Mouse (Mus musculus) cerebellum, adult 11-12 months (tissue): Measurements from ENCODE around the gene Lefty2.
"Not testable (repeated sequence)": the region's sequence is repeated elsewhere in the genome, so short reads cannot be mapped to it uniquely, and the experiment has no call there.

Source experiments
- DNase-seq: peaks from one replicate; pipeline ENCODE4 v3.0.0; 2022

Lefty2 gene

DNA sequence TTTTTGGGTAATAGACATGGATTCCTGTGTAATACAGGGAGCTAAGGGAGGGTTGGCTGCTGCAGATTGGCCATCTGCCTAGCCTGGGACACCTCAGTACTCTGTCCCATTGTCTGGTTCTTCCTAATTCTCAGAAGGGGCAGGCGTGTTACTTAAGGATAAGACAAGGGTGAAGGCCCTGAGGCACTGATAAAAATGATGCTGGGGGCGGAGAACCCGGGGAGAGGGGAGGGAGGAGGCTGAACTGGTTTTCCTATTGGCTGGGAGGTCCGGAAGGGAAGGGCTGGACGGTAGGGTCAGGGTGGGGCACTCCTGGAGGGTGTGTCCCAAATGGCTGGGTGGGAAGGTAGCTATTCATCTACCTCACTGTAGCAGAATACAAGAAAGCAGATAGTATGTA is 10.0 kb downstream of the Lefty2 start:
- no peak for DNase-seq

DNA sequence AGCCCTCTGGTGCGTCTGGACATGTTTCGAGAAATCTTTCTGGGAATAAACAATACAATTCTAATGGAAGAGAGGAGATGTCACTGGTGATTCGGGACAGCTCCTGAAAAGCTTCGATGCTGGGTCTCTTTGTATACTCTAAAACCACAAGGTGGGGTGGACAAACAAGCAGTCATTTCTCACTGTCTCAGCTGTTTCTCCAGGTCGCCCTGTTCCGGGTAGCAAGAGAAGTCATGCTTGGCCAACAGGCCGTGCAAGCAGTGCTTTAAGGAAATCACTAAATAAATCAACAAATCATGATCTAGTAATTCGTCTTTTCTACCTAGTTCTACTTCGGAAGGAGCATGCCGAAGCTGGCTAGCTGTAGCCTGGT is 10.7 kb downstream of the Lefty2 start:
- no peak for DNase-seq

DNA sequence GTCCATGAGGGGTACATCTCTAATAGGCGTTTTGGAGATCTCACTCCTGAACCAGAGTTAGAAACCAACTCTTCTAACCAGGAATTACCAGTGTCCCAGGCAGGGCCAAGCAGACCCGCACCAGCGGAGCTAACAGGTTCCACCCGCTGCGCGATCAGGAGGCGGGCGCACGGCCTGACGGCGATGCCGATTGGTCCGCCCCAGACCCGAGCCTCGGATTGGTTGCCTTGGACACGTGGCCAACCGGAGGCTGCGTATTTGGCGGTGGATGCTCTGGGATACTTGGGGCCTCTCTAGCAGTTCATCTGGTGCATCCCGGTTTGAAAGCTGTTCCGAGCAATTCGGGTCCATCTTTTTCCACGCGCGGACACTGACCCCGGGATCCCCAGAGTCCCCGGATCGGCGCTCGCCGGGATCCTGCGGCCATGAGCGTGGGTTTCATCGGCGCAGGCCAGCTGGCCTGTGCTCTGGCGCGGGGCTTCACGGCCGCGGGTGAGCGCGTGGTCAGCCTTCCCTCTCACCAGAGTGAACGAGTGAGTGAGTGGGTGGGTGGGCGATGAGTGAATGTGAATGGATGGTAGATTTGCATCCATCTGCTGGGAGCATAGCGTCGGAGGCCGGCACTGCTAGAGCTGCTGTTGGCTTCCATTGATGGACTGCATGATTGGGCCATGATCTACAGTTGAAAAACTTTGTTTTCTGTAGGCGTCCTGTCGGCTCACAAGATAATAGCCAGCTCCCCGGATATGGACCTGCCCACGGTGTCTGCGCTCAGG is 11.3 kb downstream of the Lefty2 start, which contains the start of gene Pycr2:
Gene Pycr2 (plus strand): TSS at position 255 of the 776 bp plus-strand sequence.
- peak; percentile 89 for DNase-seq

DNA sequence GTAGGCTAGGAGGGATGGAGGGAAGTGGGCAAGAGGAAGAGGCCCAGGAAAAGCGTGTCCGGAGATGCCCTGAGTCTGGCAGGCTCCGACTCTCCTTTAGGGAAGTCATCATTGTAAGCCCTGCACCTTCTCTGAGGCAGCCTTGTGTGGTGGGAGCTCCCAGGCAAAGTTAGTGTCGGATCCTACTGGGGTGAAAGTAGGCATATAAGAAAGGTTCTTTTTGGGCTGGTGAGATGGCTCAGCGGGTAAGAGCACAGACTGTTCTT is 11.8 kb downstream of the Lefty2 start:
- no peak for DNase-seq

DNA sequence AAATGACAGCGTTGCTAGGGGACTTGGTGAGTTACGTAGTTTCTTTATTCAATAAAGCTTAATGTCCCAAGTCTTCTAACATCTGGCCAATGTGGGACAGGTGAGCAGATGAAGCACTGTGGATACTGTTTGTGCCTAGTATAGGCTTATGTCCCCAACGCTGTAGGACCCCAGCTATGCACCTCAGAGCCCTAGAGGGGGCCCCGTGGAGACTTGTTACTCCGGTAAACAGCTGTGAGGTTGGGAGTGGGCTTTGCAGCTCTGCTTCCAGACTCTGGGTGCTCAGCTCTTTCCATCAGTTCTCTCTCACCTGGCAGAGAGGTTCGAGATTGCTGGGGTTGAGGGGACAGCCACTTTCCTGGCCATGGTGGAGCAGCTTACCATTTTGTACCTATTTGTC is 12.4 kb downstream of the Lefty2 start:
- DNase-seq: no peak

DNA sequence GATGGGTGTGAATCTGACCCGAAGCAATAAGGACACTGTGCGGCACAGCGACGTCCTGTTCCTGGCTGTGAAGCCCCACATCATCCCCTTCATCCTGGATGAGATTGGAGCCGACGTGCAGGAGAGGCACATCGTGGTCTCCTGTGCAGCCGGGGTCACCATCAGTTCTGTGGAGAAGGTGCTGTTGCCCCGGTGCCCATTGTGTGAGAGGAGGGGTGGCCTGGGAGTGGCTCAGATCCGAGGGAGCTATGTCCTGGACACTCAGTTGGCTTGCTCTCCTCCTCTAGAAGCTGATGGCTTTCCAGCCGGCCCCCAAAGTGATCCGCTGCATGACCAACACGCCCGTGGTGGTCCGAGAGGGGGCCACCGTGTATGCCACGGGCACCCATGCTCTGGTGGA is 13.0 kb downstream of the Lefty2 start:
- DNase-seq: peak; percentile 14

DNA sequence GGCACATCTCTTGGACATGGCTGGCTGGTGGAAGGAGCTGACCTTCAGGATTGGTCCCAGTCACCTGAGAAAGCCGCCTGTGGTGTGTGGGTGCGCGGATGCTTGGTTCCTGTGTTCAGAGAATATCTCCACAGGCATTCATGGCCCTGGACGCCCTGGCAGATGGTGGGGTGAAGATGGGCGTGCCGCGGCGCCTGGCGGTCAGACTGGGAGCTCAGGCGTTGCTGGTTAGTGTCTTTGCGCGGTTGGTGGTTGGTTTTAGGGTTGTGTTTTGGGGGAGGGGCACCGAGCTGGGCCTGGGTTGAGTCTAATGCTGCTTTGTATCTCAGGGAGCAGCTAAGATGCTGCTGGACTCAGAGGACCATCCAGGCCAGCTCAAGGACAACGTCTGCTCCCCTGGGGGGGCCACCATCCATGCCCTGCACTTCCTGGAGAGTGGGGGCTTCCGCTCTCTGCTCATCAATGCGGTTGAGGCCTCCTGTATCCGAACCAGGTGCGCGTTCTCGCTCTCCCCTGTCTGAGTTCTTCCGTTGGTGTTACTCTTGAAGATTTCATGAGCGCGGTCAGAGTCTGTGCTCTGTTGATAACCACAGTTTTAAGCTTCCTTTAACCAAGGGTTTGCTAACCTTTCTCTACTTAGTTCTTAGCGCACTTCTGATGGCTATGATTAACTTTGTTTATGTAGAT is 13.7 kb downstream of the Lefty2 start:
- DNase-seq: no peak

DNA sequence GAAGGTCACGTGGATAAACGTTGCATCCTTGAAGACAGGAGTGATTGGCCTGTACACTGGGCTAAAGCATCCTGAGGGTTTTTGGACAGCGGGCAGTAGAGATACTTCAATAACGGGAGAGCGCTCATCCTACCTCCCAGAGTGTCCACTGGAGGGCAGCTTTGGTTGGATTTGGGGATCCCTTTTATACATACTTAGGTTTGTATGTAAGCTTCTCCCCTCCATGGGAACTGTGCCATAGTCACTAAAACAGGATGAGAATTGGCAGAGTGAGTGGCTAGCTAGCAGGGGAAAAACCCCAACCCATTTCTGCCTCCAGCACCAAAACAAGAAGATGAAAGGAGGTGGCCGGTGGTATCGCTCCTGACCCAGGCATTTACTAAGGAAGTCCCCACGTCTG is 18.2 kb downstream of the Lefty2 start:
- no peak for DNase-seq

DNA sequence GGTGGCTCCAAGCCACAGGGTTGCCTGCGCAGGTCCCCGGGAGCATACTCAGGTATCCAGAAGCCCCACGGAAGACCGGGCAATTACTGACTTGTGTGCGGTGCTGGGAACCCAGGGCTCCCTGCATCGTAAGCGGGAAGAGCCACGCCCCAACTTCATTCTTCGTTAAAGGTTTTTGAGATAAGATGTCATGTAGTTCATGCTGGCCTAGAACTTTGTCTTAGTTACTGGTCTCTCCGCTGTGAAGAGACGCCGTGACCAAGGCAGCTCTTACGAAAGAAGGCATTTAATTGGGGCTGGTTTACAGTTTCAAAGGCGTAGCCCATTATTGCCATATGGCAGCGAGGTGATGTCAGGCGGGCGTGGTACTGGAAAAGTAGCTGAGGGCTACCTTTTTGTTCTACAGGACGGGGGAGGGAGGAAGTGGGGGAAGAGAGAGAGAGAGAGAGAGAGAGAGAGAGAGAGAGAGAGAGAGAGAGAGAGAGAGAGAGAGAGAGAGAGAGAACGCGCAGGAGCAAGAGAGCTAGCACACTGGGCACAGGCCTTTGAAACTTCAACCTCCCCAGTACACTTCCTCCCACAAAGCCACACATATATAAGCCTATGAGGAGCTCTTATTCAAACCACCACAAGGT is 18.9 kb downstream of the Lefty2 start:
- no peak for DNase-seq

DNA sequence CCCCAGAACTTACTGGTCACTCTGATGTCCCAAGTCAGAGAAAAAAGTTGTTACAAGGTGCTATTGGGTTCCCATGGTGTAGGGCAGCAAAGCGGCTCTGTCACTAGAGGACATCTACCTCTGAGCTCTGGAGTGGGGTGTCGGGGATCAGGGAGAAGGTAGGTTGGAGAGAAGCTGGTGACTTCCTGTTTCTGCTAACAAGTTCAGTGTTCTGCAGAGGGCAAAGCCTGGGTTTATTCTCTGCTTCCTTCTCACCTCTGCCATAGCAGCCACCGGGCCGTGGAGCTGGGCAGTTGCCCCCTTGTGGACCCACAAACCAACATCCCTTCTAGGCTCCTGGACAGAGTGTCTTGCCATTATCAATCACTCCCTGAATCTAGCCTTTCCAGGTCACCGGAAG is 19.9 kb downstream of the Lefty2 start:
- DNase-seq: no peak

DNA sequence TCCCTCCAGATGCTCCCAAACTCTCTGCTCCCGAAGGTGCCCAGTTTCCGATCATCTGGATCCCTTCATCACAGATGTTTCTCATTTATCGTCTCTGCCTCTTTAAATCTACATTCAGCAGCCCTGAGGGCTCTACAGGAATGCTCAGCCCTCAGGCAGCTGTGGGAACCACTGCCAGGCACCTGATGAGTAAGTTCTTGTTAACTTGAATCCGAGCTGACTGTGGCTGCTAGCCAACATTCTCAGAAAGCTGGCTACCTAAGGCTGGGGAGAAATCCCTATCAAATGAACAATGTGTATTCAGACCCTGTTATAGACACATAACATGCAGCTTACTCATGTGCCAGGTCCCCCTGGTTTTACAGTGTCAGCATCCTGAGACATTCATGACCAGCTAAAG is 20.9 kb downstream of the Lefty2 start:
- no peak for DNase-seq

DNA sequence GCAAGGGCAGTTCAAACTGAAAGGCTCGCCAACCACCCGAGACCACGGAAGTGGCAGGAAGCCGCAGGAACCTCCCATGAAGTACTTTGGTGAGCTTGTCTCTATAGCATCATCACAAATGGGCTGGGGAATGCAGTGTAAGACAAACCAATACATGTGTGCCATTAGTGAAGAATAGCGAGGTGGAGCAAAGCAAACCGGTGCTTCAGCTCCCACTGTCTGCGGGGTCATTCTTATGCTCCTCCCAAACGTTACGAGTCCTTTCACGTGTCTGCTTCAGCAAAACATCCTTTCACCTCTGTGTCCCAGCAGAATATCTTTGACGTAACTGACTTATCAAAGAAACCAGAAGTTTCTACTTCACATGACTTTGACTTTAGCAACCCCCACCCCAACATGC is 23.5 kb downstream of the Lefty2 start:
- no peak for DNase-seq

DNA sequence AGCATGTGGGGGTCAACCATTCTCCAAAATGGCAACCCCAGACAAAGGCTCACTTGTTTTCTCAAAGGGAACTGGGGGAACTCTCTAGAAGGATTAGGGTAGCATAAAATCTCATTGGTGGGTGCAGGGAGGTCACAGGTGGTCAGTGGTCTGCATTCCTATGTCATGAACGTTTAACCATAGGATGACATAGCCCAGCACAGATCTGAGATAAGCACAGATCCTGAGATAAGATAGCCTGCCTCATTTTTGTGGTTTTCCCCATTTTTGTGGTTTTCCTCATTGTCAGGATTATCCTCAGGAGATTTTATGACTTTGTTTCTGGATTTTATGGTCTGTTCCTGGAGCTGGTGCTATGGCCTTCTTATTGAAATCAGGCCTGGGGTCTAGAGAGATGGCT is 24.1 kb downstream of the Lefty2 start:
- no peak for DNase-seq

DNA sequence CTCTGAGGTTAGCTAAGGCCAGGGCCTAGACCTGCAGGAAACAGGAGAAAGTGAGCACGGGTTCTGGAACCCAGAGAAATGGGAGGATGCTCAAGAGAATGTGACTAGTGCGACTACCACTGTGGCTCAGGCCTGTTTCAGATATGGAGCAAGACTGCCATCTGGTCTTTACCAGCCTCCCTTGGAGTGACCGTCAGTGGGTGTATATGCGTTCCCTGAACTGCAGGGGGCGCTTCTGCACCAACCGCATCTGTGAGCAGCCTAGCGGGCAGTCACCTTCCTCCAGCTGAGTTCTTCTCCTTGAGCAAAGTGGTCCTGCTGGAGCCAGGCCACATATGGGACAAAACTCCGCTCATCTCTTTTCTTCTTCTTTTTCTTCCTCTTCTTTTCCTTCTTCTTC is 26.8 kb downstream of the Lefty2 start:
- DNase-seq: no peak

DNA sequence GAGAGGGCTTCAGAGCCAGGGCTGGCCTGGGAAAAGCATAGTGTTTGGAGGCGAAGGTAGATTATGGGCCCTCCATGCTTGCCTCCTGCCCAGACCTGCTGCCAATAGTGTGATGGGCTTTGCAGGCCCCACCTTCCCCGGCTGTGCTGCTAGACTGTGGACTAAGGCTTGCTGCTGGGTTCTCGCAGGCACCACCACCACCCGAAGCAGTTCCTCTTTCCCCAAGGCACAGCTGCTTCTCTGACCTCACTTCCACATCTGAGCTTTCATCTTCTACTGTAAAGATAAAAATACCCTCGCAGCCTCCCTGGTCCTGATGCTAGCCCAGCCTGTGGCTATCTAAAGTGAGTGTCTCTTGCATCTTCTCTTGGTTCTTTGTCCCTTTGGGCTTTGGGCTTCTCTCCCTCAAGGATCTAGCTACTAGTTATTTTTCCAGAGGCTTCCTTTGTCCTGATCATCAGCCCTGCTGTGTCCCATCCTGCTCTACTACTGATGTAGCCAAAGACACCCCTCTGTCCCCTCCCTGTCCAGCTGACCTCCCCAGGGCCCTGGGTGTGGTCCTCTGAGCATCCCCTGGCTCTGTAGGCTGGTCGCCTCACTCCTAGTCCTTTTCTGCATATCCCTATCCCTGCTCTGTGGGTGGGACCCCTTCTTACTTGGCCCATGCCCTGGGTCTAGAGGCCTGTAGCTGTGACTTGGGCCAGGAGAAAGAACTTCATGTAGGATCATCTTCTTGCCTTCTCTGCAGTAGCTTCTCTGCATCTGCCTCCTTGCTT is 29.6 kb downstream of the Lefty2 start:
- DNase-seq: no peak

DNA sequence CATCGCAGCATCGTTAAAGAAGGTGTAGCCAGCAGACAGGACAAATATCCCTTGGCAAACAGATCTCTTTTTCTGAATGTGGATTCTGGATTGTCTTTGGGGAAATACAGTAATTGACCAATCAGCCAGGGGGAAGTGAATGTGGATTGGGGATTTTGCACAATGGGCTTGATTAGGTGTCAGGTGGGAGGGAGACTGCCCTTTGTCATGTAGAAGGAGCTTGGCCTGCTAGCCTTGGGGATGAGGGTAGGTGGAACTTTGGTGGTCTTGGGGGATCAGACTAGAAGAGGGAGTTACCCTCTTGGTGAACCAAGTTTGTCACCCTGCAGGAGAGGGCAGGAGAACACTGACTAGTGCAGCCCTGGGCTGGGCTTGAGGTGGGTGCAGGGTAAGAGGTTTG is 31.8 kb downstream of the Lefty2 start:
- no peak for DNase-seq

DNA sequence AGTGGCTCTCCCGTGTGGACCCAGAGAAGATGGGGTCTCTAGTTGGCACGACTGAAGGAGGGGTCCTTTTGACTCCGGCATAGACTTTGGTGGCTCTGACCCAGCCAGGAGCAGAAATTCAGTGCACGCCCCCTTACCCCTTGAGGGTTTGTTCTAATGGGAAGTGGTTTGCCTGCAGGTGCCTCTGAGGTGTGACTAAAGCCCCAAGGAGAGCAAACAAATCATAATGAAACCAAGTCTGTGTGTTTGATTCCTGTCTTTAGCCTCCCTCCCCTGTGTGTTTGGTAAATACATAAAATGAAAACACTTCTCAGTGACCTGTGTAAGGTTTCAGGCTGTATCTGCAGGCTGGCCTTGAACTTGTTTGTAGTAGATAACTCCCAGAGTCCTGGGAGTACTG is 33.4 kb downstream of the Lefty2 start:
- no peak for DNase-seq

DNA sequence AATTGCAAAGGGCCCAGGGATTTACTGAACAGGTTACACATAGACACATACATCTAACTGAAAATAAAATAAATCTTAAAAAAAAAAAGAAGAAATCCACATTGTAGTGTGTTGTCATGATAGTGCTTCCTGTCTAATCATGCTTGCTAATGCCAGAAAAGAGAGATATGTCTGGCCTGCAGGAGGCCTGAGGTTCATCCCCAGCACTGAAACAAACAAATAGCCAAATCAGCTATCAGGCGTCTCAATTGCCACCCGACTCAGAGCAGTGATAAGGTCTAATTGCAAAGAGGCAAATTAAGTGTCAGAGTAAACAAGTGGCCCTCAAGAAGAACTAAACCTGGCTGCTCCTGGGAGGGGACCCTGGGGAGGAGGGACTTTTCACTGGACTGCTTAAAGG is 36.7 kb downstream of the Lefty2 start:
- no peak for DNase-seq

DNA sequence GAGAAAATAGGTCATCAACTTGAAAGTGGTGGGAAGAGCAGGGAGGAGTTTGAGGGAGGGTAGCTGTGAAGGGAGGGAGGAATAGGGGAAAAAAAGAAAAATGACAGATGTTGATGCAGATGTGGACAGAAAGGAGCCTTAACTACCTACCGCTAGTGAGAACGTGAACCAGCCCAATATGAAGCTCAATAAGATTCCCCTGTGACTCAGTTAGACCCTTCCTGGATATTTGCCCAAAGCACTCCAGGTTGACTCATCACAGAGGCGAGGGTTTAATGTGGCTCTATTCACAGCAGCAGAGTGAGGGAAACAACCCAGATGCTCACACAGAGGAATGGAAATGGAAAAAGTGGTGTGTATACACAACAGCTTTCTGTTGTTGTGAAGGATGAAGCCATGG is 38.2 kb downstream of the Lefty2 start:
- no peak for DNase-seq

DNA sequence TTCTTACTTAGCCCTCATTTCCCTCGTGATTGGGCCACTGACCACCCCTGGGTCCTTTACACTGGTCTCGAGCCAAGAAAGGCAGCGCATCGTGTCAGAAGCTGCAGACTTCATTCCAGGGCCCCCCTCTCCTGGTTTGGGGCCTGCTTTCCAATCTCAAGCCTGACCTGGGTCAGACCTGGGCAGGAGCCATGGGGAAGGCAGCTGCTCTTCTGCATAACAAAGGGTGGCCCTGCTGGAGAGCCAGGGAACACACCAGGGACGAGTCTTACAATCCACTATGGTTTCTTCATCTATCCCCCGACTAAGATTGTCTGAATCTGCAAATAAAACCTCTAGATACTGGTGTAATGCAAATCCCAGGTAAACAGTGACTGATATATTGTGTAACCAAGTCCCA is 40.8 kb downstream of the Lefty2 start:
- no peak for DNase-seq

DNA sequence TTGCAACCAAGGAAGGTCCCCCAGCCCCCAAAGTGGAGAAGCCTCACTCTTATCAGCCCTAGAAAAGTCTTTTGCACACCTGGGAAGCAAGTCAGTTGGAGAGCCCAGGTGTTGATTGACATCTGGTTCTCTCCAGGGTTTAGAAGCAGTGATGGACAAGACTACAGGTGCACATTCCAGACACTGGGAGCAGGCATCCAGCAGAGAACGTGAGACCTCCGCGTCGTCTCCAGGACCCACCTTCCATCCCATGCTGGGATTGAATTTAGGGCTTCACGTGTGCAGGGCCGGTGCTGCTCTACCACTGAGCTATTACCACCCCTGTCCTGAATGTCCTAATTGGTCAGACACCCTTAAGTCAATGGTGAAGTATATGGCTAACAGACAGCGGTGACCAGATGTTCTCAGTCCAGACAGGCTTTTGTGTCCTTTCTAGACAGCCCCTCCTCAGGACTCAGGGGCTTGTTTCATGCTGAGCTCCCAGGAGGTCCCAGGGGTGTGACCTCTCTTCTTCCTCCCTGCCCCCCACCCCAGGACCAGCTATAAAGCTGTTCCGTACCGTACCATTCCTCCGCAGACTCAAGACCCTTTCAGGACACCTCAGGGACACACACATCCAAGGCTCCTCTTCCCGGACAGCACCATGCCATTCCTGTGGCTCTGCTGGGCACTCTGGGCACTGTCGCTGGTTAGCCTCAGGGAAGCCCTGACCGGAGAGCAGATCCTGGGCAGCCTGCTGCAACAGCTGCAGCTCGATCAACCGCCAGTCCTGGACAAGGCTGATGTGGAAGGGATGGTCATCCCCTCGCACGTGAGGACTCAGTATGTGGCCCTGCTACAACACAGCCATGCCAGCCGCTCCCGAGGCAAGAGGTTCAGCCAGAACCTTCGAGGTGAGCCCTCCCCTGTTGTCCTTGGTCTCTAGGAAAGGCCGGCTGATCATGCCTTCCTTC is 41.8 kb downstream of the Lefty2 start, which contains the start of gene Lefty1:
Gene Lefty1 (plus strand): TSS at position 556 of the 953 bp plus-strand sequence.
- DNase-seq: no peak

DNA sequence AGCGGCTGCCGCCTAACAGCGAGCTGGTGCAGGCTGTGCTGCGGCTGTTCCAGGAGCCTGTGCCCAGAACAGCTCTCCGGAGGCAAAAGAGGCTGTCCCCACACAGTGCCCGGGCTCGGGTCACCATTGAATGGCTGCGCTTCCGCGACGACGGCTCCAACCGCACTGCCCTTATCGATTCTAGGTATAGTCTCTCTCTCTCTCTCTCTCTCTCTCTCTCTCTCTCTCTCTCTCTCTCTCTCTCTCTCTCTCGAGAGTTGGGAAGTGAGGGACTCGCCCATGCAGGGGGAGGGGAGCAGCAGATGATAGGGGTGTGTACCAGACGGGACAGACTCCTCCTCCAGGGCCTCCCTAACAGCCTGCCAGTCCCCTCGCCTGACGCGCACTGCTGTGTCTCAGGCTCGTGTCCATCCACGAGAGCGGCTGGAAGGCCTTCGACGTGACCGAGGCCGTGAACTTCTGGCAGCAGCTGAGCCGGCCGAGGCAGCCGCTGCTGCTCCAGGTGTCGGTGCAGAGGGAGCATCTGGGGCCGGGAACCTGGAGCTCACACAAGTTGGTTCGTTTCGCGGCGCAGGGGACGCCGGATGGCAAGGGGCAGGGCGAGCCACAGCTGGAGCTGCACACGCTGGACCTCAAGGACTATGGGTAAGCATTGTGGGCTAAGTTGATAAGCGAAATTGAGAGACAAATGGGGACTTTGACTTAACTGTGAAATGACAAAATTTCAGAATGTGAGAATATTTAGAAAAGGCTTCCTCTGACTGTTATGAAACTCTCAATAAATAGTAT is 43.9 kb downstream of the Lefty2 start:
- DNase-seq: not testable (repeated sequence)
